Mouse (Mus musculus): ENCODE results near the gene D6Ertd527e.
A peak's percentile ranks its signal among the peaks of the same experiment; 100 is the strongest.

The D6Ertd527e gene

GRCm38 (mm10) chr6:87151427-87151826, 46.9 kb downstream of the D6Ertd527e start:
- DNase-seq (ENCODE audit: low spot score in 2 of 2): no peak

- DNase-seq (ENCODE audit: low spot score in 2 of 2): peak in 1 of 2 experiments; percentile 25
These were observed 48.1 kb downstream of the D6Ertd527e start for GRCm38 (mm10) chr6:87152461-87153230.

GRCm38 (mm10) chr6:87153231-87153580, 48.7 kb downstream of the D6Ertd527e start:
- DNase-seq (ENCODE audit: low spot score in 2 of 2): no peak

GRCm38 (mm10) chr6:87153836-87154235, 49.3 kb downstream of the D6Ertd527e start:
- DNase-seq (ENCODE audit: low spot score in 2 of 2): no peak

- no peak for DNase-seq (ENCODE audit: low spot score in 2 of 2)
These were observed 53.6 kb downstream of the D6Ertd527e start for GRCm38 (mm10) chr6:87158062-87158623.

- DNase-seq (ENCODE audit: low spot score in 2 of 2): no peak
These were observed 55.6 kb downstream of the D6Ertd527e start for GRCm38 (mm10) chr6:87160196-87160595.

GRCm38 (mm10) chr6:87161391-87162263, 57.1 kb downstream of the D6Ertd527e start:
- no peak for DNase-seq (ENCODE audit: low spot score in 2 of 2)

All from urinary bladder, adult 18-20 months (tissue).